Mouse (Mus musculus) bone marrow, adult 2 months (tissue): ENCODE measurements around the gene Foxo3. TPM values are rescaled to one million over a fixed set of nuclear protein-coding genes. Genes with fewer than 3 reads are reported as not detected.
A peak's percentile ranks its signal among the peaks of the same experiment; 100 is the strongest.

ENCODE experiments used
- H3K27ac ChIP-seq: fragments of 200-500 bp; 2 replicates; pipeline ENCODE4 v1.5.1; 2012; ENCODE audit warnings: low read depth, mild to moderate bottlenecking, control low read depth, inconsistent platforms, low read length; ENCODE audit not compliant: control insufficient read depth, poor library complexity, insufficient read depth
- H3K4me1 ChIP-seq: fragments of 200-500 bp; 2 replicates; pipeline ENCODE4 v1.6.1; 2011; ENCODE audit warnings: low read length; ENCODE audit not compliant: control insufficient read depth, insufficient read depth
- H3K4me3 ChIP-seq: fragments of 200-500 bp; replicated peaks from 2 replicates; pipeline ENCODE3; 2011; ENCODE audit warnings: mild to moderate bottlenecking, low read depth, low read length, control low read depth; ENCODE audit not compliant: control insufficient read depth
- CTCF ChIP-seq: fragments of 200-500 bp; IDR thresholded peaks from 2 replicates; pipeline ENCODE4 v1.5.1; 2011; ENCODE audit warnings: low read length, control low read depth; ENCODE audit not compliant: control insufficient read depth, insufficient read depth
- POLR2A ChIP-seq: fragments of 200-500 bp; IDR thresholded peaks from 2 replicates; pipeline ENCODE4 v1.6.1; 2011; ENCODE audit warnings: low read depth, mild to moderate bottlenecking, control low read depth, low read length, borderline replicate concordance; ENCODE audit not compliant: control insufficient read depth
- WGBS: fragments of 180-500 bp; shearing (Covaris S2); methylation state at CpG from one replicate; pipeline ENCODE4 v1.1.7; 2018; 5-methylcytosine and 5-hydroxymethylcytosine counted together
- polyA plus RNA-seq: library from polyadenylated mRNA; stranded (reverse); fragments of >200 nt; gene quantifications from 2 replicates; pipeline ENCODE4 v1.2.4, GENCODE M21; 2011; ENCODE audit warnings: low replicate concordance; ENCODE audit not compliant: missing spikeins, insufficient read depth, insufficient read length

The Foxo3 gene
- polyA plus RNA-seq, 1 experiment: 51.5 TPM

DNA sequence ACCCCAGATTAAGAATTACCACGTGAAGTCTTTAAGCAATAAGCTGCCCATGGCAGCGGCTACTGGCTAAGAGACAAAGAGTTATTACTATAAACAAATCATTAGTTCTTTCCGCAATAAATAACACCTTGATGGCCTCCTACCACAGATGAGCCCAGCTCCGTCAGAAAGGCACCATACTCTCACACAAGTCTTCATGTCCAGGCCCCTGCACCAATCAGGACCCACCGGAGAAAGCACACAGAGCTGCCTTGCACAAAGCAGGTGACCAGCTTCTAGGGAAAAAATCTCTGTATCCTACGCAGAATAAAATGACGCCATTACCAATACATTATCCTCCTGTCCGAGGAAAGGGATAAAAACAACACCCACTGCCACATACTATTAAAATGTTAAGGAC, 44.7 kb downstream of the Foxo3 start:
- WGBS: 88% methylated on average over 8 of the region's 8 CpGs
- Histone ChIP-seq H3K4me1 (peaks cover 2% of the 10 kb centered on the region), H3K4me3 (no peak overlapping the region), H3K27ac (no peak overlapping the region)
- TF ChIP-seq CTCF: no peak
- no peak for TF ChIP-seq POLR2A

DNA sequence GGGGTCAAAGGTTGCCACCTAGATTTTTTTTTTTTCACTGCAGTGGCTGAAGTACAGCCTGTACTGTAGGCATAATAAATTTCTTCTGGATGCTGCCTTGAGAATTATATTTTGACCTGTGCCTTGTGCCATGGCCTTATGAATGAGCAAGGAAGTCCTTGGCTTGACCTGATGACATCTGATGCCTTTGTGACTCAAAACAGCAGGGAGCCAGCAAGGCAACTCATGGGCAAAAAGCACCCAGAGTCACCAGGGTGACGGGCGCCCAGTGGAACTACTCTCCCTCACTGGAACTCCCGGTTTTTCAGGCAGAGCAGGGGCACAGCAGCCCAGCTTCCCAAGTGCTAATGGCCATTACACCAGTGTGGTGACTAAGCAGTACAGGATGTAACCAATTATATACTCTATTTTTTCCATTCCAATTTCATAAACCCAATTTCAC, 45.4 kb downstream of the Foxo3 start:
- Histone ChIP-seq H3K4me1 (peaks cover 4% of the 10 kb centered on the region), H3K27ac (no peak overlapping the region), H3K4me3 (no peak overlapping the region)
- WGBS: 90% methylated on average over 3 of the region's 3 CpGs
- TF ChIP-seq POLR2A: no peak
- TF ChIP-seq CTCF: no peak

DNA sequence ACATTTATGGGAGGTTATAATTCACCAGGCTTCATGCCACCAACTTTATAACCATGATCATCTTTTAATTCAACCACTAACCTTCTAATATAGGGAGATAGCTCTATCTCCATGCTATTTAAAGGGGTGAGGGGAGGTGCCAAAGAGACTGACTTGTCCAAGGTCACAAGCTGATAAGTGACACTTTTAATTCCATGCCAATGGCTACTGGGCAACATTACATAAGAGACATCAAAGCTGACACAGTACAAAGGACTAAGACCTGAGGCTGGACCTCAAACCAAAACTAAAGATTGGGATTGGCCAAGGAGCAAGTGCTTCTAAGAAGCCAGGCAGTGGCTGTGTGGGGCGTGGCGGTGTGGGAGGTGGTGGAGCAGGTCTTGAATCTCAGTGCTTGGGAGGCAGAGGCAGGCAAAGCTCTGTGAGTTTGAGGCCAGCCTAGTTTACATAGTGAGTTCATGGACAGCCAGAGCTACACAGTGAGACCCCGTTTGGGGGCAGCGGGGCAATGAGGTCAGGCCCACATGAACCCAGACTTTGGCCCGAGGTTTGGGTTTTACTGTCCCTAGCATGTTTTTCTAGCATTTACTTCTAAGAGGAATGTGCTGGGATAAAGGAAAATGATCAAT, 46.0 kb downstream of the Foxo3 start:
- TF ChIP-seq POLR2A (no peak), CTCF (no peak)
- WGBS: 92% methylated on average over 5 of the region's 5 CpGs
- H3K27ac ChIP-seq: no peak overlapping the region
- H3K4me3 ChIP-seq: no peak overlapping the region
- peaks cover 7% of the 10 kb centered on the region for H3K4me1 ChIP-seq

DNA sequence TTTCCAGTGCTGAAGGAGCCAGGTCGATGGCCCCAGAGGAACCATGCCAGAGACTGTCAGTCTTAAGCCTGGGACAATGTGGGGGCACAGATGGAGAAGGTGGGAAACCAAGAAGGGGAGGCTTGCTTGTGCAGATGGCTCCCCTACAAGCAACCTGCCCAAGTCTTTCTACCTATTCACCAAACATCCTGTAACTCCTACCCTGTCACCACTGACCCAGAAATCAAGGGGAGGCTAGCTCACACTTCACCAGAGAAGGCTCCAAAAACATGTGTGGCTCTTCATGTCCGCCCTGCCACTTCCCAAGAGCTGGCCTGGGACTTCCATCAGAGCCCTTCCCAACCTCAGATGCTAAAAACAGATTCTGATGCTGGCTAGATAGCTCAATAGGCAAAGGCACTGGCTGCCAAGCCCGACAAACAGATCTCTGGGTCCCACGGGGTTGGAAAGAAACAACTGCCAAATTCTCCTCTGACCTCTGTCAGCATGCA, 48.8 kb downstream of the Foxo3 start:
- Histone ChIP-seq H3K27ac (no peak overlapping the region), H3K4me1 (peaks cover 7% of the 10 kb centered on the region)
- 57% methylated on average over 4 of the region's 4 CpGs for WGBS

DNA sequence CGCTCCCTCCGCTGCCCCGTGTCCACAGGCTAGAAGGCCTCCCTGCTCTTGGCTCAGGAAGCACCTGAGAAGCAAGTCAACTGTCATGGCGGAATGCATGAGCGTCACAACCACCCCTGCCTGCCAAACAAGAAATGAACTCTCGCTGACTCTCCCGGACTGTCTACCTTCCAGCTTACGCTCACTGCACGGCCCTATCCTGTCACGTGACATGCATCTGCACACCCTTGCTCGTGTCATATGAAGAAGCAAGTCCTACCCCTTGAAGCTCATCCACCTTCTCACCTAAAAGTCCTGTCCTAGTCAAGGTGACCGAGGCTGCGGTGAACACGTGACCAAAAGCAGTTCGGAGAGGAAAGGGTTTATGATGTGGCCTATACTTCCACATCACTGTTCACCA, 50.4 kb downstream of the Foxo3 start:
- Histone ChIP-seq H3K27ac (peak overlapping the region; percentile 82), H3K4me3 (no peak overlapping the region), H3K4me1 (peaks cover 9% of the 10 kb centered on the region)
- 75% methylated on average over 15 of the region's 15 CpGs for WGBS
- no peak for TF ChIP-seq POLR2A

More for the DNA sequence above, 48.8 kb downstream of the Foxo3 start:
- no peak overlapping the region for H3K4me3 ChIP-seq
- no peak for TF ChIP-seq POLR2A
- no peak for TF ChIP-seq CTCF

DNA sequence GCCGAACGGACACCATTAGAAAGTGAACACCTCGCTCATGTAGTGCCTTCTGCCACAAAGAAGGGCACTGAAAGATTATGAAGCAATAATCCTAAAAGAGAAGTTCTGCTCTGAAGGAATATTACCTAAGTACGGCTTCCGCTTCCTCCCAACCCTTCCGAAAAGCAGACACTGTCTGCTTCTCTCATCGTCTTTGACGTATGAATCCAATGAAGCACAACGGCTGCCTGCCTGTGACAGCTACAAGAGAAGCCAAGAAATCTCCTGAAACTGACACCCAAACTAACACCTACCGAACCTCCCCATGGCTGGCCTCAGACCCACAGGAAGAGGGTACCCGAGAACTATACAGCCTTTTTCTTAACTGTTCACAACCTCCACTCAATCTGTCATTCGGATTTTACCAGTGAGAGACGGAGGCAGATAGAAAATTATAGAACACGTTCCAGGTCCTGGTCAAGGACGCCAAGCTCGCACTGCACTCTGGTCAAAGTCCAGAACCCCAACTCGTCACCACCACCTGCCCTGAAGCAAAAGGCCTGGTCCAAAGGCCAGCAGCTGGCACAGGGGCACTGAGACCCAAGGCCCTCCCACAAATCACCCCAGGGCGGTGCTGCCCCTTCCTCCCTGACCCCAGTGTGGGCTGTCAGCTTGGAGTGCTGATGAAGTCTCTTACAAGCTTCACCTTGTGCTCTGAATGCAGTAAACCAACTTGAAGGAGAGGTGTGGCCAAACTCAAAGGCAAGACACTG, 51.2 kb downstream of the Foxo3 start:
- TF ChIP-seq CTCF: no peak
- no peak for TF ChIP-seq POLR2A
- peak overlapping the region; percentile 82 for H3K27ac ChIP-seq
- H3K4me3 ChIP-seq: no peak overlapping the region
- WGBS: 55% methylated on average over 18 of the region's 18 CpGs
- H3K4me1 ChIP-seq: peaks cover 9% of the 10 kb centered on the region

DNA sequence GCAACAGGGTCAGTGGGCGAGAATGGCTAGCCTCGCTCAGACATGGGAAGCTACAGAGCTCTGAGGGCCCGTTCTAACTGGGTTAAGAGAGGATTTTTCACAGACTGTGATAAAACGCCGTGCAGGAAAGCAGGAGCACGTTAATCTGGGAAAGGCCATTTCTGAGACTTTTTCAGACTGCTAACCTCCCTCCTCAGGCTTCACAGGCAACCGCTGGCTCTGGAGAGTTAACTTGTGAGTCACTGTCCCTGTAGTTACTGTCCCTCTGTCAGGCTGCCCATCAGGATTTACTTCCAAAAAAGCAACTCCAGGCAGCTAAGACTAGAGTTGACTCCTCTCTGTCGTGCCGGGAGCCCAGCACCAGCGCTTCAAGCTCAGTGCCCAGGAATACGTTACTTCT, 54.6 kb downstream of the Foxo3 start:
- TF ChIP-seq POLR2A: no peak
- no peak for TF ChIP-seq CTCF
- Histone ChIP-seq H3K27ac (no peak overlapping the region), H3K4me3 (no peak overlapping the region), H3K4me1 (peaks cover 15% of the 10 kb centered on the region)
- WGBS: 89% methylated on average over 11 of the region's 11 CpGs

DNA sequence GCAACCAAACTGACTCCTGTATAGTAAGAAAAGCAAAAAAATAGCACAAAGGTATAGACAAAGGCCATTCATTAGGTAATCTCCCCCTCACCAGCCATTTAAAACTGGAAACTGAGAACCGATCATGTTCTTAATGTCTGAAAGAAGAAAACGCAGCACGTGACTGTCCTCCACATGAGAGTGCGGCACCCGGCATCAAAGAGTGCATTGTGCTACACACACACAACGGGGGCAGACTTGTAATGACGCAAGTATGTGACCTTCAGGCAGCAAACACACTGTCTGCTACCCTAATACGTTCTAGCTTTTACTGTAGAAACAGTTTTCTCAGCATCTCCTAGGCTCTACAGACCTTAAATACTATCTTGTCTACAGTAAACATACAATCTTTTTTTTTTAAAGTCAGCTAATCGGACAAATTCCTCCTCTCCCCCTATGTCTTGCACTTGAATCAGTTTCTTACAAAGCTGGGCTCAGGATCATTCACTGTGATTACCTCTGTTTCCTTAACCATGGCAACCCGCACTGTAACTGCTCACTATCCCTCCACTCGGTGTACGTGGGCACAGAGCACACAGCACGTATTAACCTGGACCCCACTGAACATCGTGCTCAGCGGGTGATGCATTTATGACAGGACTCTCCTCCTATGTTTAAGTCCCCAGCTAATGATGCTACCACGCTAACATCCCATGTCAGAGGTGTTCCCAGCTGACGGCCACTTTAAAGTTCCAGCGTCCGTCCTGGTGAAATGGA, 55.2 kb downstream of the Foxo3 start:
- H3K4me1 ChIP-seq: peaks cover 17% of the 10 kb centered on the region
- no peak overlapping the region for H3K4me3 ChIP-seq
- WGBS: 88% methylated on average over 19 of the region's 19 CpGs
- TF ChIP-seq POLR2A (no peak), CTCF (no peak)
- H3K27ac ChIP-seq: no peak overlapping the region
